Mouse (Mus musculus) erythroblast, embryonic 14.5 days (primary cell): Measurements from ENCODE around the gene Spg7.

ENCODE experiments used
- GATA1 ChIP-seq: IDR thresholded peaks from 2 replicates; pipeline ENCODE4 v1.6.1; 2012; ENCODE audit warnings: low read length, inconsistent platforms, mixed read lengths
- TAL1 ChIP-seq: IDR thresholded peaks from 3 replicates; pipeline ENCODE4 v1.6.1; 2012; ENCODE audit warnings: low read length, inconsistent platforms, mixed read lengths

DNA sequence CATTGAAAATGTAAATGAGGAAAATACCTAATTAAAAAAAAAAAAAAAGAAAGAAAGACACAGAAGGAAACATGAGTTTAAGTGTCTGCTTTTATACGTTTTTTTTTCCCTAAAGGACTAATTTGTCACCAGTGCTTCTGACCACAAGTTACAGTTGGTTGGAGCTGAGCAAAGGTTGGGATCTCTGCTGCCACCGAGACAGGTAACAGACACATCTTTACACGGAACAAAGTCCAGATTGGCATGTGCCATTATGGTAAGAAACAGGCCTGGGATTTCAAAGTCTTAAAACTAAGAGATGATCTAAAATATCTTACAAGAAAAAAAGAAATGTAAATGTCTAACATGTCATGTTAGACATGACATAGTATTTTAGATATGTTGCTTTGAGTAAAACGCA, 16.0 kb upstream of the Spg7 start:
- TF ChIP-seq GATA1 (no peak), TAL1 (no peak)
